Mouse (Mus musculus): ENCODE data around the gene Pgm5. TPM values are rescaled to one million over a fixed set of nuclear protein-coding genes. Genes with fewer than 3 reads are reported as not detected.
"Not testable (repeated sequence)": the region's sequence is repeated elsewhere in the genome, so short reads cannot be mapped to it uniquely, and the experiment has no call there.

Gene Pgm5
- polyA plus RNA-seq, 1 experiment from 2014 or later: 0.07 TPM

DNA sequence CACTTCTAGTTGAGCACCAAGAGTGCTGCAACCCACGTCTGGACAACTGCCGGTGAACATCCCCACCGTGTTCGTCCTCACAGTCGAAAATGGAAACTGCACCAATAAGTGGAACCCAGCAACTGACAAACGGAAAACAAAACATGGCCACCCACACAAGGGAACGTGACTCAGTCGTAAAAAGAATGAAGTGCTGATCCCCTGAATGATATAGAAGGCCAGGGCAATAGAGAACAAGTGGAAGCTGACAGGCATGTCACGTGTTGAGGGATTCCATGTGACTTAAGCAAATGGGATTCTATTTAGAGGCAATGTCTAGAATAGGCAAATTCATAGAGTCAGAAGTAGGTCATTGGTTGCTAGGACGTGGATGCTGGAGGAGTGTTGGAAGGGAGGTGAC lies 137.3 kb downstream of the Pgm5 start:
- Histone ChIP-seq H3K9me3 (replicated peaks) (no peaks in the 10 kb centered on the region), H3K27me3 (no peaks in the 10 kb centered on the region), H3K4me2 (no peak overlapping the region), H3K4me3 (replicated peaks) (no peak overlapping the region), H3K36me3 (replicated peaks) (no peaks in the 10 kb centered on the region), H3K4me1 (replicated peaks) (no peaks in the 10 kb centered on the region), H3K27ac (replicated peaks) (no peak overlapping the region), H3K9ac (no peak overlapping the region)
- 59% methylated on average over 10 of the region's 10 CpGs for WGBS (ENCODE audit: insufficient replicate concordance)
- ATAC-seq (ENCODE audit: insufficient read depth): no peak

DNA sequence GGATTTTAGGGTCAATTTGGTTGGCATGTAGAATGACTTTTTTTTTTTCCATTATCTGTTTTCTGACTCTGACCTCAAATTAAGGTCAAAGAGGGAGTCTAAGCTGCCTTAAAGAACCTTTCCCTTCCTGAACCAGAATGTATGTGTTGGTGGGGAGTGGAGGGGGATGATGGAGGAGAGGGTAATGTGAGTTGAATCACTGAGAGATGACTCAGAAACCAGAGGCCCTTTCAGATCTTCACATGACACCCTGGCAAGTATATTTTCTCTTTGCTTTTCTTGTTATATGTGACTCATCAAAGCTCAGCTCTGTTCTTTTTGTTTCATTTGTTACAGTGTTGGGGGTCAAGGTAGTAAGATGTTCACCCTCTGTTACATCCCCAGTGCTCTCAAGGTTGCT lies 141.2 kb downstream of the Pgm5 start:
- H3K36me3 ChIP-seq (replicated peaks): no peaks in the 10 kb centered on the region
- no peak overlapping the region for H3K4me2 ChIP-seq
- no peaks in the 10 kb centered on the region for H3K9me3 ChIP-seq (replicated peaks)
- H3K27ac ChIP-seq (replicated peaks): no peak overlapping the region
- H3K4me1 ChIP-seq (replicated peaks): no peaks in the 10 kb centered on the region
- H3K4me3 ChIP-seq (replicated peaks): no peak overlapping the region
- no peak overlapping the region for H3K9ac ChIP-seq
- H3K27me3 ChIP-seq: no peaks in the 10 kb centered on the region
- ATAC-seq (ENCODE audit: insufficient read depth): no peak

DNA sequence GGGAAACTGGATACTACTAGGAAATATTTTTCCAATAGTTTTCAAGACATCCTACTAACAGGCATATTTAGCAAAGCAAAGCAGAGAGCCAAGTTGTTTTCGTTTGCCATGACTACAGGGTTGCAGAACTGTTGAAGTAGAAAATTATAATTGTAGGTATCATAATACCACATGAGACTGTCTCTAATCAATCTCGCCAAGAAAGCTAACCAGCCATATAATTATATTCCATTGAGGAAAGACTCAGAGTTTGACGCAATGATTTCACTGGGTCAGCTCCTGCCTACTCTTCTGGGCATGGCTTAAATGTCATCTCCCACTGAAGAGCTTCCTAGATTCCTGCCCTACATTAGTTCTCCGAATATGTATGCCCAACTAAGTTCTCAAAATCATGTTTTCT lies 142.2 kb downstream of the Pgm5 start:
- no peak overlapping the region for H3K4me3 ChIP-seq (replicated peaks)
- no peaks in the 10 kb centered on the region for H3K9me3 ChIP-seq (replicated peaks)
- 55% methylated on average over 4 of the region's 4 CpGs for WGBS (ENCODE audit: insufficient replicate concordance)
- no peak overlapping the region for H3K9ac ChIP-seq
- H3K27ac ChIP-seq (replicated peaks): no peak overlapping the region
- H3K4me2 ChIP-seq: no peak overlapping the region
- H3K27me3 ChIP-seq: no peaks in the 10 kb centered on the region
- no peaks in the 10 kb centered on the region for H3K4me1 ChIP-seq (replicated peaks)
- H3K36me3 ChIP-seq (replicated peaks): no peaks in the 10 kb centered on the region
- ATAC-seq (ENCODE audit: insufficient read depth): no peak

DNA sequence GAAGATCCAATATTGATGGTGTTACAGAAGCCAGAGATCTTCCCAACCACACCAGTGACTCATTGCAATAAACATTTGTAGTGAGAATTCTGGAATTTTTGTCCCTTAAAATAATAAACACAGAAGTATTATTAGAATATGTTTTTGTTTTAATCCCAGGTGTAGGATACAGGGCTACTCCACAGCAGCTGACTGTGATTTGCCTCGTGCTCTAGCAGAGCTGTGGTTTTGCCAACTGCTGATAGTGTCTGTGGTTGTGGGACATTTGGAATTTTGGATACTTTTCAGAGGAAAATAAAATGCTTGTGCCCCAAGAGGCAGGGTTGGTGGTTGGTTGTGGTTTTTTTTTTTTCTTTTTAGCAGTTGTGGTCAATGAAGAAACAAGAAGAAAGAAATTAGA lies 143.6 kb downstream of the Pgm5 start:
- no peaks in the 10 kb centered on the region for H3K9me3 ChIP-seq (replicated peaks)
- ATAC-seq (ENCODE audit: insufficient read depth): no peak
- H3K4me3 ChIP-seq (replicated peaks): no peak overlapping the region
- no peak overlapping the region for H3K9ac ChIP-seq
- H3K36me3 ChIP-seq (replicated peaks): no peaks in the 10 kb centered on the region
- WGBS (ENCODE audit: insufficient replicate concordance): 22% methylated on average over 1 of the region's 1 CpGs
- H3K4me2 ChIP-seq: no peak overlapping the region
- no peak overlapping the region for H3K27ac ChIP-seq (replicated peaks)
- H3K27me3 ChIP-seq: no peaks in the 10 kb centered on the region
- H3K4me1 ChIP-seq (replicated peaks): no peaks in the 10 kb centered on the region

DNA sequence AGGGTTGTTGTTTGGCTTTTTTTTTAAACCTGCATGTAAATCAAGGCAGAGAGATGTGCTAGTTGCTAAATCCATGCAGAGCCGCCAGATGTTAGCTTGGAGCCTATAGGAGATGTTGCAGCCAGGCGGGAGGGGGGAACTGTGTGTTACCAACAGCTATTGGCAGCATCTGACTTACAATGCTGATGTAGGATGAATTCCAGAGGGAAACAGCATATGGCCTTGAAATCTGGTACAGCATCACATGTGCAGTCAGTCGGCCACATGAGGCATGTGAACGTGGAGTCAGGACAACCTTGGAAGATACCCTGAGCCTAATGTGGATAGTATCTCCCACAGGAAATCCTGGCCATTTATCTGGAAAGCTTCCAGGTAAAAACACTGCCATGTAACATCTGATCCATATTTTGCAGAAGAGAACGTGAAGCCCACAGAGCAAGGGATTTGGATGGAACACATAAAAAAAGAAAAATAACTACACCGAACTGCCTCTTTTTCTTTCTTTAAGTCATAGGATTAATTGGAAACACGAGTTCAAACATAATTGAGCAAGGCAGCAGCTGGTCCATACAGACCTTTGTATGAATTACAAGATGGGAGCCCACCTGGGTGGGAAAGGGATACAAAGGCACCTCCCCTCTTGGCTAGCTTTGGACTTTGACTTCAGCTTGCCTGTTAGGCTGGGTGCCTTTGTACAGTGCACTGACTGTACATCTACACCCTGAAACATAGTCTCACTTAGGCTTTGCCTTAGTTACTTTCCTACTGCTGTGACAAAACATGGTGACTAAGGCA lies 145.2 kb downstream of the Pgm5 start:
- Histone ChIP-seq H3K9me3 (replicated peaks) (no peaks in the 10 kb centered on the region), H3K4me1 (replicated peaks) (no peaks in the 10 kb centered on the region), H3K4me3 (replicated peaks) (no peak overlapping the region), H3K9ac (no peak overlapping the region), H3K27ac (replicated peaks) (no peak overlapping the region), H3K4me2 (no peak overlapping the region), H3K36me3 (replicated peaks) (no peaks in the 10 kb centered on the region), H3K27me3 (no peaks in the 10 kb centered on the region)
- 63% methylated on average over 7 of the region's 7 CpGs for WGBS (ENCODE audit: insufficient replicate concordance)
- ATAC-seq (ENCODE audit: insufficient read depth): no peak

DNA sequence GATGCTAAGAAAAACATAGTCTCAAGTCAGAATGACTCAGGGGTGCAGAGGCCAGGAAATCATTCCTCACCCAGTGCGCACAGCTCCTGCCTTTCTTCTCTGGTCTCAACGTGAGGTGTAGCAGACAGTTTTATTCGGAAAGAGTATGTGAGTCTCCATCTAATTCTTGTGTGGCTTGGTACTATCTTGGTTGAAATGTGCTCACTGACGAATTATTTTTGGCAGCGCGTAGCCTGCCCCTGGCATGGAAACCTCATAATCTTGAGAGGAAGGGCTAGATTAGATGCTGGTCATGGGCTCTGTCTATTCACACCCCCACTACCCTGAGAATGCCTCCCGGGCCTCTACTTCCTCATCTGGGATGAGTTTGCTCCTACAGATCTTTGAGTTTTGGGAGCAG lies 153.6 kb downstream of the Pgm5 start:
- Histone ChIP-seq H3K27me3 (no peaks in the 10 kb centered on the region), H3K4me3 (replicated peaks) (no peak overlapping the region), H3K27ac (replicated peaks) (no peak overlapping the region), H3K9me3 (replicated peaks) (no peaks in the 10 kb centered on the region), H3K36me3 (replicated peaks) (no peaks in the 10 kb centered on the region), H3K9ac (no peak overlapping the region), H3K4me2 (no peak overlapping the region), H3K4me1 (replicated peaks) (no peaks in the 10 kb centered on the region)
- 67% methylated on average over 7 of the region's 7 CpGs for WGBS (ENCODE audit: insufficient replicate concordance)
- no peak for ATAC-seq (ENCODE audit: insufficient read depth)

DNA sequence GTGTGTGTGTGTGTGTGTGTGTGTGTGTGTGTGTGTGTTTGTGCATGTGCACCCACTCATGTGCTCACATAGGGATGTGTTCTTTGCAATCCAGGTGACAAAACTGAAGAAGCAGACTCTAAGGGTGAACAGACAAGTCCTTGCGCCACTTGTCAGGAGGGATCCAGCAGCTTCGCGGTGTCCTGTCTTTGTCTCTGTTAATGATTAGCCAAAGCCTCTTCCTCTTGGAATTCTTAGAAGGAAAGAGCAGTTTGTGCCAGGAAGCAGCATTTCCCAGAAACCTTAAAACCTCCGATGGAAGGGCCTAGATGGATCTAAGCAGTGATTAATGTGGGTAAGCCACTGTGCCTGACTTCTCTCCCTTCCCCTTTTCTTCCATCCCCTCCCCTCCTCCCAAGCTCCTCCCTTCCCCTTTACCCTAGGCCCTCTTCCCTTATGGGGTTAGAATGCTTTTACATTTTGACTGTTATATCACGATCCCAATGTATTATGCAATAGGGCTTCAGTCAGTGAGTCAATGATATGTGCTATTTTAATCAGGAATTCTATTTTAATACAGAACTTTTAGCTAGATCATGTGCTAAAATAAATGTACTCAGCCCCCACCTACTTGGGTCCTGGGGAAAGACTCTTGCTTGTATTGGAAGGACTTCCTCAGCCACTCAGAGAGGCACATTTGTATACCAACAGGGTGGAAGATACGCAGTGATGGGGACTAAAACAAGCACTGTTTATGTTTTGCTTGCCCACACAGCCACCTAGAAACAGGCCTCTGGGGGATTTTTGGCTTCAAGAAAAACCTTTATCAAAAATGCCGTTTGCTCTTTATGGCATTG lies 154.4 kb downstream of the Pgm5 start:
- ATAC-seq (ENCODE audit: insufficient read depth): no peak
- Histone ChIP-seq H3K4me2 (no peak overlapping the region), H3K4me1 (replicated peaks) (no peaks in the 10 kb centered on the region), H3K27ac (replicated peaks) (no peak overlapping the region), H3K4me3 (replicated peaks) (no peak overlapping the region), H3K36me3 (replicated peaks) (no peaks in the 10 kb centered on the region), H3K9me3 (replicated peaks) (no peaks in the 10 kb centered on the region), H3K9ac (no peak overlapping the region), H3K27me3 (no peaks in the 10 kb centered on the region)
- 47% methylated on average over 7 of the region's 7 CpGs for WGBS (ENCODE audit: insufficient replicate concordance)

DNA sequence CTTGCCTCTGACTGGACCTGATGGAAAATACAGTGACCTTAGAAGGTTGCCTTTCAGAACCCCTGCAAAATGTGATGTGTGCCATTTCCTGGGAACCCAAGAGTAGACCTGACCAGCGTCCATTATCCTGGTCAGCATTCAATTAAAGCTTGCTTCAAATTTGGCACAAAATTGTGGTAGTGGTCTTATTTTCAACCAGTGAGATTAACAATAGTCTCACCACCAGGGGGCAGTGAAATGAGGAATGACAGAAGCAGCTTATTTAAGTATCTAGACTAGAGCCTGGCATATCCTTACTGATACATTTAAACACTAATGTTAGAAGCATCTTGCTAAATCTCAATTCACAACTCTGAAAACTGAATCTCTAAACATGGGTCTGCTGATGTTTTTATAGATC lies 156.3 kb downstream of the Pgm5 start:
- H3K4me3 ChIP-seq (replicated peaks): no peak overlapping the region
- no peak overlapping the region for H3K27ac ChIP-seq (replicated peaks)
- H3K4me2 ChIP-seq: no peak overlapping the region
- ATAC-seq (ENCODE audit: insufficient read depth): no peak
- no peaks in the 10 kb centered on the region for H3K36me3 ChIP-seq (replicated peaks)
- H3K9ac ChIP-seq: no peak overlapping the region
- H3K9me3 ChIP-seq (replicated peaks): no peaks in the 10 kb centered on the region
- H3K4me1 ChIP-seq (replicated peaks): no peaks in the 10 kb centered on the region
- 24% methylated on average over 1 of the region's 1 CpGs for WGBS (ENCODE audit: insufficient replicate concordance)
- no peaks in the 10 kb centered on the region for H3K27me3 ChIP-seq

DNA sequence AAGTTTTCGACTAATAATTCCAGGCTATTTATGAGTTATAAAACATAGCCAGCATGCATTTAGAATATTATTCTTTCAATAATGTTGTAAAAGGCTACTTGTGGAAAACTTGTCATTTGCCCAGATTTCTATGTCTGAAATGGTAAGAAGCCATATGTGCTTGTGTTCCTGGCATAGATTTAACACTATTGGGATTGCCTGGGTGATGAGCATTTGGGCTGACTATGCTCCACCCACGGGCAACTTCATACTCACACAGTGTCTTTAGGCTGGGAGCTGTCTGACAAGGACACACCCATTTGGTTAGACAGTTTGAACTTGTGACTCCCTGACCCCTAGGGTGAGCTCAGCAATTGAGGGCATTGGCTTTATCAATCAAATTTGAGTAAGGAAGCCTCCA lies 157.3 kb downstream of the Pgm5 start:
- WGBS (ENCODE audit: insufficient replicate concordance): 52% methylated on average over 2 of the region's 2 CpGs
- Histone ChIP-seq H3K36me3 (replicated peaks) (no peaks in the 10 kb centered on the region), H3K27me3 (no peaks in the 10 kb centered on the region), H3K4me3 (replicated peaks) (no peak overlapping the region), H3K4me2 (no peak overlapping the region), H3K27ac (replicated peaks) (no peak overlapping the region), H3K4me1 (replicated peaks) (no peaks in the 10 kb centered on the region), H3K9ac (no peak overlapping the region), H3K9me3 (replicated peaks) (no peaks in the 10 kb centered on the region)
- no peak for ATAC-seq (ENCODE audit: insufficient read depth)

DNA sequence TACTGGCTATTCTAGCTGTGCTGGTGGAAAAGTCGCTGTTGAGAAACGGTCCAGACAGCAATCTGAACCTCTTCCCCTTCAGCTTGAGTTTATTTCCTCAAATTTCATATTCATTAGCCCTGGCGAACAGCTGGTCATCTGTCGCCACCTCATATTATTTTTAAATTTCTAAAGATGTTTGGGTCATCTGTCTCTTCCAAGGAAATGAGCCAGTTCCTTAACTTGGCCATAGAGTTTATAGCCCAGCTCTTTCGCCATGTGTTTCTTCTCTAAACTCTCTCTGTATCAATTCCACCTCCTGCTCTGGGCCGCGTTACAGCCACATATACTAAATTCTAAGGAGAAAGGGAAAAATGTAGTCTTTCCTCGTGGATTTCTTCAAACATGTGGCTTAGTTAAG lies 158.0 kb downstream of the Pgm5 start:
- 45% methylated on average over 8 of the region's 8 CpGs for WGBS (ENCODE audit: insufficient replicate concordance)
- H3K4me3 ChIP-seq (replicated peaks): no peak overlapping the region
- no peaks in the 10 kb centered on the region for H3K4me1 ChIP-seq (replicated peaks)
- no peaks in the 10 kb centered on the region for H3K9me3 ChIP-seq (replicated peaks)
- no peak for ATAC-seq (ENCODE audit: insufficient read depth)
- no peak overlapping the region for H3K4me2 ChIP-seq
- no peak overlapping the region for H3K27ac ChIP-seq (replicated peaks)
- H3K9ac ChIP-seq: no peak overlapping the region
- H3K27me3 ChIP-seq: no peaks in the 10 kb centered on the region
- H3K36me3 ChIP-seq (replicated peaks): no peaks in the 10 kb centered on the region

DNA sequence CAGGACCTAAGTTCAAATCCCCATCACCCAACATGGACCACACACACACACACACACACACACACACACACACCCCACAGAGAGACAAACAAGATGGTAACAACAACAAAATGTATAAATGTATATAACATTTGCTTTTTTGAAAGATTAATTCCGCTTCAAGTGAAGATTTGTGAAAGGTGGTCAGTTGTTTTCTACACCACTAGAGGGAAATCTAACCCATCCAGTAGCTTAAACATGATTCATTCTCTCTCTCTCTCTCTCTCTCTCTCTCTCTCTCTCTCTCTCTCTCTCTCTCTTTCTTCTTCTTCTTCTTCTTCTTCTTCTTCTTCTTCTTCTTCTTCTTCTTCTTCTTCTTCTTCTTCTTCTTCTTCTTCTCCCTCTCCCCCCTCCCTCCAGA lies 158.5 kb downstream of the Pgm5 start:
- WGBS (ENCODE audit: insufficient replicate concordance): 33% methylated on average over 1 of the region's 1 CpGs
- not testable (repeated sequence) for H3K4me3 ChIP-seq (replicated peaks); ATAC-seq (ENCODE audit: insufficient read depth); H3K9me3 ChIP-seq (replicated peaks); H3K4me1 ChIP-seq (replicated peaks); H3K9ac ChIP-seq; H3K36me3 ChIP-seq (replicated peaks); H3K4me2 ChIP-seq; H3K27me3 ChIP-seq; H3K27ac ChIP-seq (replicated peaks)

All from liver, embryonic 15.5 days (tissue).